Mouse (Mus musculus): ENCODE data around the gene Slamf7. TPM values are rescaled to one million over a fixed set of nuclear protein-coding genes. Genes with fewer than 3 reads are reported as not detected.

The Slamf7 gene
- total RNA-seq (2014; rRNA removed) (not detected in 2 replicates), polyA plus RNA-seq (2015; fragmentation: Nextera tagmentation; extraction: Ambion mirVana) (not detected in 2 replicates)

GRCm38 (mm10) chr1:171652734-171653133, at the start of gene Slamf7:
TSS of gene Slamf7 (minus strand) at chr1:171653035.
- no peak for ATAC-seq (ENCODE audit: low FRiP score)
- Histone ChIP-seq H3K4me1 (ENCODE audit: insufficient read depth, low read length) (no peaks in the 10 kb centered on the region), H3K27me3 (ENCODE audit: insufficient read depth, low read length) (no peaks in the 10 kb centered on the region), H3K9me3 (ENCODE audit: low read length) (no peaks in the 10 kb centered on the region), H3K27ac (ENCODE audit: low read depth, low read length) (no peak within 1 kb of the TSS), H3K36me3 (ENCODE audit: insufficient read depth, low read length) (no peaks in the 10 kb centered on the region), H3K4me2 (ENCODE audit: low read depth, low read length, poor library complexity, severe bottlenecking) (no peak within 1 kb of the TSS), H3K9ac (replicated peaks; ENCODE audit: low read length, poor library complexity, severe bottlenecking) (no peak within 1 kb of the TSS), H3K4me3 (ENCODE audit: low read depth, low read length) (no peak within 1 kb of the TSS)
- no peak for DNase-seq (ENCODE audit: low spot score)
- 95% methylated on average over 5 of the region's 5 CpGs for WGBS
- TF ChIP-seq CTCF (IDR thresholded peaks at IDR 0.05), result no peak

DNA sequence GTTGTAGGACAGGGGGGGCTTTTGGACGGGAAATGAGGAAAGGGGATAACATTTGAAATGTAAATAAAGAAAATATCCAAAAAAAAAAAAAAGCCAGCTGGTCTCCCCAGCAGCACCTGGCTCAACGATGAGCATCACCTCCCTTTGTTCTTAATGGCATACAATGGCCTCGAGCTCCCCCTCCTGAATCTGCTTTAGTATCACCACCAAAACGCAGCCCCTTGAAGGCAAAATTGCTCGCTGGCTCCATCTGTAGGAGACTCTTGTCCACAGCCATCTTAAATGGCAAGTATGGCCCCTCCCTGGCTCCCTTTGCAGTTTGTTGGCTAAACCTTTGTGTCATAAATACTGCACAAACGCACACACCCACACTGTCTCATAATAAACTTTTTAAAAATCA, 46.1 kb upstream of the Slamf7 start:
- DNase-seq (ENCODE audit: low spot score) (peak; percentile 79), ATAC-seq (ENCODE audit: low FRiP score) (peak; percentile 70; the same call in 1 of the 2 replicates)
- 15% methylated on average over 6 of the region's 6 CpGs for WGBS
- Histone ChIP-seq H3K27me3 (ENCODE audit: insufficient read depth, low read length) (no peaks in the 10 kb centered on the region), H3K36me3 (ENCODE audit: insufficient read depth, low read length) (no peaks in the 10 kb centered on the region), H3K9me3 (ENCODE audit: low read length) (no peaks in the 10 kb centered on the region), H3K4me3 (ENCODE audit: low read depth, low read length) (no peak overlapping the region), H3K27ac (ENCODE audit: low read depth, low read length) (no peak overlapping the region), H3K9ac (replicated peaks; ENCODE audit: low read length, poor library complexity, severe bottlenecking) (no peak overlapping the region), H3K4me1 (ENCODE audit: insufficient read depth, low read length) (no peaks in the 10 kb centered on the region), H3K4me2 (ENCODE audit: low read depth, low read length, poor library complexity, severe bottlenecking) (no peak overlapping the region)
- TF ChIP-seq CTCF (IDR thresholded peaks at IDR 0.05), result peak; percentile 59

GRCm38 (mm10) chr1:171693918-171694317, 41.1 kb upstream of the Slamf7 start:
- no peak overlapping the region for H3K27ac ChIP-seq (ENCODE audit: low read depth, low read length)
- no peak for TF ChIP-seq CTCF (IDR thresholded peaks at IDR 0.05)
- 0 out of 2 replicates have a peak, but pooled peaks cover 2% of the 10 kb centered on the region for H3K9me3 ChIP-seq (ENCODE audit: low read length)
- ATAC-seq (ENCODE audit: low FRiP score), result no peak
- no peaks in the 10 kb centered on the region for H3K4me1 ChIP-seq (ENCODE audit: insufficient read depth, low read length)
- H3K27me3 ChIP-seq (ENCODE audit: insufficient read depth, low read length), result no peaks in the 10 kb centered on the region
- H3K4me3 ChIP-seq (ENCODE audit: low read depth, low read length), result no peak overlapping the region
- H3K36me3 ChIP-seq (ENCODE audit: insufficient read depth, low read length), result no peaks in the 10 kb centered on the region
- no peak overlapping the region for H3K4me2 ChIP-seq (ENCODE audit: low read depth, low read length, poor library complexity, severe bottlenecking)
- DNase-seq (ENCODE audit: low spot score), result no peak
- WGBS, result 74% methylated on average over 1 of the region's 1 CpGs
- H3K9ac ChIP-seq (replicated peaks; ENCODE audit: low read length, poor library complexity, severe bottlenecking), result no peak overlapping the region

- Histone ChIP-seq H3K9ac (replicated peaks; ENCODE audit: low read length, poor library complexity, severe bottlenecking) (no peak overlapping the region), H3K4me3 (ENCODE audit: low read depth, low read length) (no peak overlapping the region), H3K27me3 (ENCODE audit: insufficient read depth, low read length) (no peaks in the 10 kb centered on the region), H3K36me3 (ENCODE audit: insufficient read depth, low read length) (no peaks in the 10 kb centered on the region), H3K4me2 (ENCODE audit: low read depth, low read length, poor library complexity, severe bottlenecking) (no peak overlapping the region), H3K27ac (ENCODE audit: low read depth, low read length) (no peak overlapping the region), H3K9me3 (ENCODE audit: low read length) (no peaks in the 10 kb centered on the region), H3K4me1 (ENCODE audit: insufficient read depth, low read length) (no peaks in the 10 kb centered on the region)
- WGBS, result 91% methylated on average over 4 of the region's 4 CpGs
- no peak for TF ChIP-seq CTCF (IDR thresholded peaks at IDR 0.05)
- DNase-seq (ENCODE audit: low spot score) (no peak), ATAC-seq (ENCODE audit: low FRiP score) (no peak)
Measured at GRCm38 (mm10) chr1:171687320-171687719, 34.5 kb upstream of the Slamf7 start.

DNA sequence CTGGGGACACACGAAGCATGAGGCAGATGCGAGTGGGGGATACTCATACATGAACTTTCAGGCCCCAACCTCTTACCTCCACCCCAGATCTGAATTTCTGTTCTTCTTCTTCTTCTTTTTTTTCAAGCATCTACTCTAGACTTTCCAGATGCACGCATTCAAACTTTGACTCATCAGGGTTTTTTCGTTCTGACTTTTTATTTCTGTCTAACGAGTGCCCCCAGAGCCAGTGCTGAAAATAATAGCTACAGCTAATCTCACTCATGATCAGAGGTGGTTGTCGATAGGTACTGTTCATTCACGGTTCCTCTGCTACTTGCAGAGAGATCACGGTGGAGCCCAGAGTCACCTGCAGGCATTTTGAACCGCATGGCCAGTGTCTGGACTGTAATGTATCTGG, 32.1 kb upstream of the Slamf7 start:
- no peaks in the 10 kb centered on the region for H3K9me3 ChIP-seq (ENCODE audit: low read length)
- no peak overlapping the region for H3K4me2 ChIP-seq (ENCODE audit: low read depth, low read length, poor library complexity, severe bottlenecking)
- WGBS, result 92% methylated on average over 9 of the region's 9 CpGs
- H3K9ac ChIP-seq (replicated peaks; ENCODE audit: low read length, poor library complexity, severe bottlenecking), result no peak overlapping the region
- no peaks in the 10 kb centered on the region for H3K36me3 ChIP-seq (ENCODE audit: insufficient read depth, low read length)
- no peak for ATAC-seq (ENCODE audit: low FRiP score)
- TF ChIP-seq CTCF (IDR thresholded peaks at IDR 0.05), result no peak
- no peak overlapping the region for H3K27ac ChIP-seq (ENCODE audit: low read depth, low read length)
- no peaks in the 10 kb centered on the region for H3K4me1 ChIP-seq (ENCODE audit: insufficient read depth, low read length)
- no peaks in the 10 kb centered on the region for H3K27me3 ChIP-seq (ENCODE audit: insufficient read depth, low read length)
- no peak overlapping the region for H3K4me3 ChIP-seq (ENCODE audit: low read depth, low read length)
- no peak for DNase-seq (ENCODE audit: low spot score)

DNA sequence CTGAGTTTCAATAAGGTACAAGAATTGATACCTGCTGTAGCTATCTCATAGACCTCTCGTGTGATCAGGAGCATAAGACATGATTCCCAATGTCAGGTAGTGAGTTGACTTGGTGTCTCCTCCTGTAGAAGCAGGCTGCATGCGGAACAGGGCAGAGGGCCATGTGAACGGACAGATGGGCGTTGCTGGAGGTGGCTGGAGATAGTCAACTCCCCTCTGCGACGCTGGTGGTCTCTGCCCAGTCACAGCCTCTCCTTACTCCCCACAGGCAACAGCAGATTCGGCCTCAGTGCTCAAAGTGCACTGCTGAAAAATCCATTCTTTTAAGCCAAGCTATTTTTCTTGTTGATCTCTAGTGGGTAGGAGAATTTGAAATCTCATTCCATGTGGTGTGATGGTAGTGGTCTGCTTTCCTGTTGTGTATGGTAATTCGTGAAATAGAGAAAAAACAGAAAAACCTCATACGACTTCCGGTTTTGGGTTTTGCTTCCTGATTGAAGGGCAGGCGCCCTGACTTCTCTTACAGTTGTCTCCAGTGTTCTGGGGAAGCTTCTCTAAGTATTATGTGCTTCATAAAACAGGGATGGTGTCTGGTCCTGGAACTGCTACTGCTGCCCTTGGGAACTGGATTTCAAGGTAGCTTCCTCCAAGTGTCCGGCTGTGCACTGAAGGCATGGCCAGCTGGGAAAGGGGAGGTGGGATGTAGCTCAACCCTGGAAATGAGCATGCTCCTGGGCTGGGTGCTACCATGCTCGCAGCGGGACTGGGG, 28.9 kb upstream of the Slamf7 start, which contains the start of gene Cd48:
TSS of gene Cd48 (plus strand) at position 479 of the 769 bp plus-strand sequence.
- no peaks in the 10 kb centered on the region for H3K4me1 ChIP-seq (ENCODE audit: insufficient read depth, low read length)

More for the DNA sequence above, 28.9 kb upstream of the Slamf7 start, which contains the start of gene Cd48:
- H3K4me2 ChIP-seq (ENCODE audit: low read depth, low read length, poor library complexity, severe bottlenecking), result no peak within 1 kb of the TSS
- ATAC-seq (ENCODE audit: low FRiP score), result no peak
- no peak within 1 kb of the TSS for H3K4me3 ChIP-seq (ENCODE audit: low read depth, low read length)
- TF ChIP-seq CTCF (IDR thresholded peaks at IDR 0.05), result no peak
- H3K9me3 ChIP-seq (ENCODE audit: low read length), result no peaks in the 10 kb centered on the region
- WGBS, result 84% methylated on average over 14 of the region's 14 CpGs
- no peaks in the 10 kb centered on the region for H3K27me3 ChIP-seq (ENCODE audit: insufficient read depth, low read length)
- H3K27ac ChIP-seq (ENCODE audit: low read depth, low read length), result no peak within 1 kb of the TSS
- no peak within 1 kb of the TSS for H3K9ac ChIP-seq (replicated peaks; ENCODE audit: low read length, poor library complexity, severe bottlenecking)
- DNase-seq (ENCODE audit: low spot score), result no peak
- no peaks in the 10 kb centered on the region for H3K36me3 ChIP-seq (ENCODE audit: insufficient read depth, low read length)
